Mouse (Mus musculus) kidney, postnatal 25 days (tissue): Measurements from ENCODE around the gene Il6ra.
A peak's percentile ranks its signal among the peaks of the same experiment; 100 is the strongest.

Experiments used
- DNase-seq, 2 experiments: peaks; one replicate each; pipeline ENCODE4 v3.0.0; 2021; ENCODE audit warnings: mixed read lengths in 2 of 2

The Il6ra gene

GRCm38 (mm10) chr3:89912543-89913391 is at the start of gene Il6ra:
Il6ra (minus strand) TSS chr3:89913196.
- DNase-seq: peak; percentile 88 to 94

GRCm38 (mm10) chr3:89962059-89962750 is 49.2 kb upstream of the Il6ra start:
- DNase-seq: no peak

DNA sequence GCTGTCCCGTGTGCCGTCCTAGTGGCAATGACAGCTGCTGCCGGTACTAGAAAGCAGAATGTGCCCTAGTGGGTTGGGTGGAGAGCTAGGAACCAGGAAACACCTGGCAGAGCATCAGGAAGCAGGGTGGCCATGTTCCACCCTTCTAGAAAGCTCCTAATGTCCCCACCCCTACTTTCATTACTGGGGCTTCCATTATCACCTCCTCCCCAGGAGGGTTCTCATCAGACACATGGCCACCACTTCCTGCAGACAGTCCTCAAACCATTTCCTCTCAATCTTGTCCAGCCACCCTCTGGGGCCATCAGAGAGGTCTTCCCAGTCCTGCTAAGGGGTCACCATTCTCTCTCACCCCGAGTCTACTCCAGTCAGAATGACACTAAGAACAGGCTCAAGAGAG is 48.4 kb upstream of the Il6ra start:
- no peak for DNase-seq

DNA sequence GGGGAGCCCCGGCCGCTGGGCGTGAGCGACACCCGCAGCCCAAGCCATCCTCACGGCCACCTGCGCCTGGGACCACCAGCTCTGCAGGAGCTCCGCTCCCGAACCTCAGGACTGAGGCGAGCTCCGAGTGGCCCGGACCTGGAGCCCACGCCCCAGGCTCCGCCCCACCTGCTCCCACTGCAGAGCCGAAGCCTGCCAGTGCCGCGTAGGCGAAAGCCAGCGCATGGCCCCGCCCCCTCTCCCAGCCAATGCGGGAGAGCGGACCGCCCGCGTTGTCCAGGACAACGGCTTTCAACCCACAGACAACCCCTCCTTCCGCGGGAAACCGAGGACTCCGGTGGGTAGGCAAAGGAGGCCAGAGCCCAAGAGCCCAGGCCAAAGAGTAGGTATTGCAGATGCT is 47.5 kb upstream of the Il6ra start:
- peak; percentile 94 to 97 for DNase-seq

DNA sequence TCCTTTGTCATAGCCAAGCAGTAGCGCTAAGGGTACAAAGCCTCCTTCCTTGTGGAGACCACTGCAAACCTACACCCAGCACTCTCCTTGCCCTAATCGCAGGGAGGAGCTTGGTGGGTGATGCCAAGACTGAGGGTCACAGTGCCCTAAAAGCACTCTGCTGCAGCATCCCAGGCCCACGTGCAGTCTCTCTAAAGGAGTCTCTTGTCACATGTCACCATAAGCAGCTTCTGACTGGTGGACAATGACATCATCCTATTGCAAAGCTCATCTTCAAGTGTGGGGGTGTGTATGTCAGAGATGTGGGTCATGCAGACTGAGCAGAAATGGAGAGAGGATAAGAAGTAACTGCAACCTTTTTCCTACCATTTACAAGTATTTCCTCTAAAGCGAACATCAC is 46.4 kb upstream of the Il6ra start:
- no peak for DNase-seq

DNA sequence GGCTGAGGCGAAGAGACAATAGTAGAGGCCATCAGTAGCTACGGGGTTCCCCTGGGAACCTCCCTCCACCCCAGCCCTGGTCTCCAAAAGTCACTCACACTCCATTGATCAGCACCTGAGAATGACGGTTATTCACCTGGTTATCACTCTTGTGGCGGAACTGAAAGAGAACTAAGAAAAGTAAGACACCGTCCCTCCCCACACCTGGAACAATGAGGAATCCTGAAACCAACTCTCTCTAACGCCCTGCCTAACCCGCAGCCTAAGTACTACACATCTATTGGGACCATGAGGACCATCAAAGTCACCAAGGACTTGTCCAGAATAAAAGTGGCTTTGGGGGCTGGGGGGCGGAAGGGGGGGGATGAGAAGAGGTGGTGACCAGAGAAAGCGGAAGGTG is 44.9 kb upstream of the Il6ra start:
- no peak for DNase-seq

DNA sequence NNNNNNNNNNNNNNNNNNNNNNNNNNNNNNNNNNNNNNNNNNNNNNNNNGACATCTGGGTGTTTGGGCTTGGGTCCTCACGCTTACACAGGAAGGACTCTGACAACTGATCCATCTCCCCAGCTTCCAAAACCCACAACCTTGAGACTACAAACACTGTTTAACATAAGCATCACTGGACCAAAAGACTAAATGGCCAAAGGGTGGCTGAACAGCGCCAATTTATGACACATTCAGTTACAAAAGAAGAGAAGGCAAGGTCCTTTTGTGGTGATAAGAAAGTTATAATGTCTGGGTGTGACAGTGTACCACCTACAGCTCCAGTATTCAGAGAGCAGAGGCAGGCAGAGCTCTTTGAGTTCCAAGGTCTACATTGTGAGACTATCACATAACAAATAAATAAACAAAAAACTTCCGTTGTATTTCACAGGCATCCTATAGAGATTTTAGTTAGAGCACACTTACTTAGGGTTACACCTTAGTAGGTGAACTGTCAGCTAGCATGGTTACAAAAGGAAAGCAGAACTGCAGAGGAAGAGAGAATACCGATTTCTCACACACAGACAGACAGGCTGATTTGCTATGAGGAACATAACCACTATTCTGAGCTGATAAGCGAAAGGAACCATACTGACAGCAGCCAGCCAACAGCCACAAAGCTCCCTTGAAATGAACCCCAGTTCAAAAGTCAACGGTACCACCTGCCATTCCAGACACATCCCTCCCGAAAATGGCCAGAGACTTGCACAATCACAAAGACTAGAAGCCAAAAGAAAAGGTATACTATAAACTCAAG is 43.4 kb upstream of the Il6ra start:
- no peak for DNase-seq

DNA sequence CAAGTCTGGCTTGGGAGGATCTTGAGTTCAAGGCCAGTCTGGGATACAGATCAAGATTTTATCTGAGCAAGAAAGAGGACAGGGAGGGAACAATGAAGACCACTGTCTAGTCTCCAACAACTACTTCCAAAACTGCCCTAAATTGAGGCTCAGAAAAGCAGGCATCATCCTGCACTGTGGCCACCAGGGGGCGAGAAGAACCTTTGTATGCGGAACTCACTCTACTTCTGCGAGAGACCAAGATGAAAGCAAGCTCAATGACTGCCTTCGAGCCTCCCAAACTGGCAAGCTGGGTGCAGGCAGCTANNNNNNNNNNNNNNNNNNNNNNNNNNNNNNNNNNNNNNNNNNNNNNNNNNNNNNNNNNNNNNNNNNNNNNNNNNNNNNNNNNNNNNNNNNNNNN is 40.4 kb upstream of the Il6ra start:
- peak; percentile 79 to 89 for DNase-seq

DNA sequence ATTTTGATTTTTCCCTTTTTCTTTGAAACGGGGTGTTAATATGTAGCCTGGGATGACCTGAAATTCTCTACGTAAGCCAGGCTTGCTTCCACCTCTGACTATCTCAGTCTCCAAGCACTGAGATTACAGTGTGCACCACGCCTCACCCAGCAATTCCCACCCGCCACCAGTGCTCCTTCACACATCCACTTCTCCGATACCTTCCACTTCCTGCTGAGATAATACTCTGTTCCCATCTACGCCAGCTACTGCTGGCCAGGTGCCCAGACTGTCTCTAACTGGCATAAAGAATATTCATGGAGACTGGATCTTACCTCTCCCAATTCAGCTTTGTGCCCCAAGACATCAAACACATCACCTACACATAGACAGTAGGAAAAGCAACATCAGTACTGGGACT is 35.7 kb upstream of the Il6ra start:
- DNase-seq: peak in 1 of 2 experiments; percentile 22

- DNase-seq: peak in 1 of 2 experiments; percentile 20
Observed at GRCm38 (mm10) chr3:89948021-89948420, 35.0 kb upstream of the Il6ra start.

DNA sequence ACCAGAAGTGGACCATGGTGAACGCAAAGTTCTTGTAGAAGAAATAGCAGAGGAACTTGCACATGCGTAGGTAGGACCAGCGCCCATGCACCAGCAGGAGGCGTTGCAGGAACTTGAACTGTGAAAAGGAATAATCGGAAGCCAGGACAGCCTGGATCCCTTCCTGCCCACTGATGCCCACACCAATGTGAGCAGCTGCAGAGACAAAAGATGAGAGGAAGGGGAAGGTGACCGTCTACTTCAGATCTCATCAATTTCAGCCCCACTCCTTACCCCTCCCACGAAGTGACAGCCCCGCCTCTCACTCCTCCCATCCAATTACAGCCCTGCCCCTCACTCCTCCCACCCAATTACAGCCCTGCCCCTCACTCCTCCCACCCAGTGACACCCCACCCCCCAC is 32.0 kb upstream of the Il6ra start:
- DNase-seq: peak in 1 of 2 experiments; percentile 23

DNA sequence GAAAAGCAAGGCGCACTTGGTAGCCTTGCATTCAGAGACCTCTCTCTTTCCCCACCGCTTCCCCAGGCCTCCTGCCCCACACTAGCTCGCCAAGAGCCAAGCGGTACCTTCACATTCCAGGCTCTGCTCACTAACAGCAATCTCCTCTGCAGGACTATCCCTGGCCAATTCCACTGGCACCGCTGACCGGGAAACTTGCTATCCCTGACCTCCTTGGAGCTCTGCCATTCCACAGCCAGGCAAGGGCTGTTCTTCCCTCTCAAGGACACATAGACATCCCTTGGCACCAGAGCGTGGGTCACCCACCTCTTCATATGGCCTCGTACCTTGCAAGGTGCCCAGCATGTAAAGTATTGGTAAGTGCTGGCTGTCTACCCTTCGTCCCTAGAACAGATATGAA is 29.9 kb upstream of the Il6ra start:
- DNase-seq: peak in 1 of 2 experiments; percentile 19

DNA sequence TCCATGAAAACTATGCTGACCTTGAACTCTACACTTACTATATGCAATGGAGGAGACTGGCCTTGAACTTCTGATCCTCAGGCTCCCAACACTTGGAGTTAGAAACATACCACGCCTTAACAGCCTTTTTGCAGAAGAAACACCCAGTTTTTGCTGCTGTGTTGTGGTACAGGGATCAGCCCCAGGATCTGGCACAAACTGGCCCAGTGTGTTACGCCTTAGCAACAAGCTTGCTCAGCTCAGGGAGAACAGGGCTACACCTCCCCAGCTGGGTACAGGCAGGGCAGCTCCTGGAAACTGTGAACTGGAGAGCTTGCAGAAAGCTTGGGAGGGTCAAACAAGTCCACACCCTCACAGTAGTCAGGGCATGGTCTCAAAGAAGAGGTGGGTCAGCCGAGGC is 23.5 kb upstream of the Il6ra start:
- no peak for DNase-seq

DNA sequence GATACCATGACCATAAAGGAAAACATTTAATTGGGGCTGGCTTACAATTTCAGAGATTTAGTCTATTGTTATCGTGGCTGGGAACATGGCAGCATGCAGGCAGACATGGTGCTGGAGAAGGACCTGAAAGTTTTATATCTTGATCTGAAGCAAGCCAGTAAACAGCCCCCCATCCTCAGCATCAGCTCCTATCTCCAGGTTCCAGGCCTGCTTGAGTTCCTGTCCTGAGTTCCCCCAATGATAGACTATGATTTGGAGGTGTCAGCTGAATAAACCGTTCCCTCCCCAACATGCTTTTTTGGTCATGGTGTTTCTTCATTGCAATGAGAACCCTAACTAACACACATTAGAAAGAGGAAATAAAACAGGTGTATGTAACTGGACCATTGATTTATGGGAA is 19.9 kb upstream of the Il6ra start:
- DNase-seq: no peak

GRCm38 (mm10) chr3:89928956-89929355 is 16.0 kb upstream of the Il6ra start:
- no peak for DNase-seq

DNA sequence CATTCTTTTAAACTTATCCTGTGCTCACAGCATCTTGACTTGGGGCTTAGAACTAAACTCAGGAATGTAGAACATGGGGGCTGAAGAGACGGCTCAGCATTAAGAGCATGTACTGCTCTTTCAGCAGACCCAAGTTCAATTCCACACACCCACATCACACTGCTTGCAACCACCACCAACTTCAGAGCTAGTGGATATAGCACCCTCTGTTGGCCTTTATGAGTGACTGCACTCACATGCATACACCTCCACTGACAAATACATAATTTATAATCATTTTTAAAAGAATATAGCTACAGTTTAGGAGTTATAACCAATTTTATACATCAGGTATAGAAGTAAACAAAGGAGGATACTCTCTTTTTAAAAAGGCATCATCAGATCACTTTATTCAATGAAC is 13.4 kb upstream of the Il6ra start:
- no peak for DNase-seq

DNA sequence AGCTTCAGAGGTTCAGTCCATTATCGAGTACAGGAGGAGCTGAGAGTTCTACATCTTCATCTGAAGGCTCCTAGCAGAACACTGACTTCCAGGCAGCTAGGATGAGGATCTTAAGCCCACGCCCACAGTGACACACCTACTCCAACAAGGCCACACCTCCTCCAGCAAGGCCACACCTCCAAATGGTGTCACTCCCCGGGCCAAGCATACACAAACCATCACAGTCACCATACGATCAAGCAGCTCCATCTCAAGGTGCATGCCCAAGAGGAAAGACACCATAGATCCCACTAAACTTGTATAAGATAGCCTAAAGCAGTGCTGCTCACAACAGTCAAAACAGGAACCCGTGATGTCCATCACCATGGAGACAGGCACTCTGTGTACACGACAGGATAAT is 7.7 kb upstream of the Il6ra start:
- DNase-seq: no peak

DNA sequence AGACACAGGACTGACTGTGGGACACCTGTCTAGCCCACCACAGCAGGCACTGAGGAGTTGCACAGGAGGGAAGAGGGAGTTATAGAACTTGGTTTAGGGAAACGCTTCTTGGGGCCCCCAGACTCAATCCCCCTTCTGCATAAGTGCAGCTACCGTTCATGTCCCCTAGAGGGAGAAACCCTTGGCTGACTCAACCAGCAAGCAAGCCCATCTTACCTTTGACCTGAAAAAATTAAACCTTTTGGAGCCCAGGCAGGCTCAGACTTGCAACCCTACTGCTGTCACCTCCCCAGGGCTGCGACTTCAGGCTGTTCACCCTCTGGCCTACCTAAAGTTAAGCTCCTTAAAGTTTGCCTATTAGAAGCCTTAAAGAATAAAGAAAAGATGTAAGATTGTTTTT is 4.4 kb upstream of the Il6ra start:
- no peak for DNase-seq

DNA sequence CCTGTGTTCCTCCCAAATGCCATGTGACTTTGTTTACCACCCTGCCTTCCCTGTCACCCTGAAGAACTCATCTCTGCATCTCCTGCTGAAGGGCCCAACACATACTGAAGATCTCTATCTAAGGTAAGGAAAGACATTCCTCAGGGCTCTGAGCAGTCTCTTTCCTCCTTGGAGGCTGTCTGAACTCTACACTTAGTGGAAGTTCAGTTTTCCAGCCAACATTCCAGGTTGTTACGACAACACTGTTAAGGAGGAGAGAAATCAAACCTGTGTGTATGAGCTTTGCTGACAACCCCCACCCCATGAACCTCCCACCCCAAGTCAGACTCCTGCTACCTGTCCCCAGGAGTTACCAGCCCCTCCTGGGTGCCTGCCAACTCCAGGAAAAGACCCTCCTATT is 3.6 kb upstream of the Il6ra start:
- no peak for DNase-seq

- no peak for DNase-seq
Observed at GRCm38 (mm10) chr3:89914700-89915099, 1.7 kb upstream of the Il6ra start.

- DNase-seq: no peak
Observed at GRCm38 (mm10) chr3:89912108-89912542, 871 bp downstream of the Il6ra start.

GRCm38 (mm10) chr3:89911207-89911606 is 1.8 kb downstream of the Il6ra start:
- peak in 1 of 2 experiments; percentile 54 for DNase-seq
